Mouse (Mus musculus) heart, embryonic 15.5 days (tissue): ENCODE results near the gene Gipc1. TPM values are rescaled to one million over a fixed set of nuclear protein-coding genes. Genes with fewer than 3 reads are reported as not detected.

Source experiments
- ATAC-seq: fragments of 200-750 bp; cut with Nextera tagmentation; replicated peaks from 2 replicates; pipeline ENCODE4 v1.8.0; 2017; ENCODE audit warnings: low read depth, moderate TSS enrichment; ENCODE audit not compliant: insufficient number of reproducible peaks, insufficient read depth, low FRiP score
- H3K27ac ChIP-seq: fragments of 300-500 bp; sonication (generic); 2 replicates; pipeline ENCODE4 v1.5.1; 2015; ENCODE audit warnings: mild to moderate bottlenecking, inconsistent platforms
- H3K27me3 ChIP-seq: fragments of 300-500 bp; sonication (generic); 2 replicates; pipeline ENCODE4 v1.6.1; 2015; ENCODE audit warnings: inconsistent platforms
- H3K36me3 ChIP-seq: fragments of 300-500 bp; sonication (generic); 2 replicates; pipeline ENCODE4 v1.6.1; 2015; ENCODE audit warnings: mild to moderate bottlenecking, inconsistent platforms
- H3K4me1 ChIP-seq: fragments of 300-500 bp; sonication (generic); replicated peaks from 2 replicates; pipeline ENCODE4 v1.6.1; 2015; ENCODE audit warnings: inconsistent platforms
- H3K4me2 ChIP-seq: fragments of 300-500 bp; sonication (generic); 2 replicates; pipeline ENCODE4 v1.6.1; 2015; ENCODE audit warnings: inconsistent platforms, mild to moderate bottlenecking, moderate library complexity
- H3K4me3 ChIP-seq: fragments of 300-500 bp; sonication (generic); 2 replicates; pipeline ENCODE4 v1.5.1; 2015; ENCODE audit warnings: mild to moderate bottlenecking, inconsistent platforms
- H3K9ac ChIP-seq: fragments of 300-500 bp; sonication (generic); 2 replicates; pipeline ENCODE4 v1.6.1; 2015; ENCODE audit warnings: mild to moderate bottlenecking, inconsistent platforms
- H3K9me3 ChIP-seq: fragments of 300-500 bp; sonication (generic); replicated peaks from 2 replicates; pipeline ENCODE4 v1.6.1; 2016; ENCODE audit warnings: inconsistent platforms
- WGBS: fragments of 180-500 bp; shearing (Covaris S2); methylation state at CpG from one replicate; pipeline ENCODE4 v1.1.7; 2015; ENCODE audit warnings: mixed read lengths; 5-methylcytosine and 5-hydroxymethylcytosine counted together
- polyA plus RNA-seq: library from polyadenylated mRNA; unstranded; fragments of >200 nt; fragmentation: Nextera tagmentation; extraction: Ambion mirVana; gene quantifications from 2 replicates; pipeline ENCODE4 v1.2.1, GENCODE M21; 2015

The Gipc1 gene
- polyA plus RNA-seq, 1 experiment from 2014 or later, result 127 TPM

GRCm38 (mm10) chr8:83700423-83701085 is 48.1 kb downstream of the Gipc1 start:
- Histone ChIP-seq H3K9ac (no peak overlapping the region), H3K27ac (peak overlapping the region; percentile 25; the same call in 1 of the 2 replicates), H3K9me3 (no peaks in the 10 kb centered on the region), H3K4me1 (peaks cover 45% of the 10 kb centered on the region), H3K27me3 (no peaks in the 10 kb centered on the region), H3K4me3 (no peak overlapping the region), H3K4me2 (no peak overlapping the region), H3K36me3 (no peaks in the 10 kb centered on the region)
- 58% methylated on average over 9 of the region's 9 CpGs for WGBS
- no peak for ATAC-seq

DNA sequence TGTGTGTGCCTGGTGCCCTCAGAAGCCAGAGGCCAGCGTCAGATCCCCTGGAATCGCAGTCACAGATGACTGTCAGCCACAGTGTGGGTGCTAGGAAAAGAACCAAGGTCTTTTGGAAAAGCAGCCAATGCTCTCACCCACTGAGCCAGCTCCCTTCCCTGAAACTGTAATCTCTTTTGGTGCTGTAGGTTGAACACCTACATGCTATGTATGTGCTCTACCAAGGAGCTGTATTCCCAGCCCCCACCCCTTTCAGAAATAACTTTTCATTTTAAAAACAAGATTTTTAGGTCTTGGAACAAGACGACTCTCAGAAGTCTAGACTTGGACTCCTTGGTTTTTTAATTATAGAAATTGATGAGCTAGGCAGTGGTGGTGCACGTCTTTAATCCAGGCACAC is 50.9 kb downstream of the Gipc1 start:
- Histone ChIP-seq H3K36me3 (no peaks in the 10 kb centered on the region), H3K27ac (no peak overlapping the region), H3K9ac (no peak overlapping the region), H3K9me3 (no peaks in the 10 kb centered on the region), H3K4me2 (no peak overlapping the region), H3K27me3 (no peaks in the 10 kb centered on the region), H3K4me1 (peaks cover 20% of the 10 kb centered on the region), H3K4me3 (no peak overlapping the region)
- WGBS, result 80% methylated on average over 4 of the region's 4 CpGs
- ATAC-seq, result no peak

DNA sequence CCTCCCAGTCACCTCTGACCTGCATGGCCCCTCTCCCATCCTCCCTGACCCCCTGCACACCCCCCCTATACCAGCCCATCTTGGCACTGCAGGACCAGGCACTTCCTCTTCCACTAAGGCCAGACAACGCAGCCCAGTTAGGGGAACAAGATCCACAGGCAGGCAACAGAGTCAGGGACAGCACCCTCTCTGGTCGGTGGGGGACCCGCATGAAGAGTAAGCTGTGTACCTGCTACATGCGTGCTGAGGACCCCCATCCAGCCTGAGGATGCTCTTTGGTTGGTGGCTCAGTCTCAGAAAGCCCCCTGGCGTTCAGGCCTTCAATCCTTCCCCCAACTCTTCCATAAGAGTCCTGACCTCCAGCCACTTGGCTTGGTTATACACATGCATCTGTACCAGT is 53.9 kb downstream of the Gipc1 start:
- WGBS, result 64% methylated on average over 5 of the region's 5 CpGs
- no peak overlapping the region for H3K9ac ChIP-seq
- no peak overlapping the region for H3K4me3 ChIP-seq

DNA sequence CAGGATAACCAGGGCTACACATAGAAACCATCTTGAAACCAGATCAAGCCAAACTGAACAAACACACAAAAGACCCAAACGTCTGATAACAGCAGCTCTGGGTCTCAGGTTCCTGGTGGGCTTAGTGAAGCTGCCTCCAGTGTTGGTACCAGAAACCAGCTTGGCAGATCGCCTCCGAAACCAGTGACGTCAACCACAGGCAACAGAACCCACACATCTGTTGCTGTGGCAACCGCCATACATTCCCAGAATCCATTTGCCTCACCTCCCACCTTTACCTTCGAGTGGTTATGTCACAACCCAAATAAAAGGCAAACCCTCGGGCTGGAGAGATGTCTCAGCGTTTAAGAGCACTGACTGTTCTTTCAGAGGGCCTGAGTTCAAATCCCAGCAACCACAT is 55.1 kb downstream of the Gipc1 start:
- no peak overlapping the region for H3K27ac ChIP-seq
- 74% methylated on average over 8 of the region's 8 CpGs for whole genome bisulfite sequencing
- no peaks in the 10 kb centered on the region for H3K36me3 ChIP-seq
- H3K4me3 ChIP-seq, result no peak overlapping the region
- H3K27me3 ChIP-seq, result no peaks in the 10 kb centered on the region
- no peaks in the 10 kb centered on the region for H3K9me3 ChIP-seq
- H3K4me2 ChIP-seq, result no peak overlapping the region
- ATAC-seq, result no peak
- no peak overlapping the region for H3K9ac ChIP-seq
- no peaks in the 10 kb centered on the region for H3K4me1 ChIP-seq

More for the DNA sequence above, 53.9 kb downstream of the Gipc1 start:
- no peaks in the 10 kb centered on the region for H3K4me1 ChIP-seq
- H3K4me2 ChIP-seq, result no peak overlapping the region
- no peaks in the 10 kb centered on the region for H3K36me3 ChIP-seq
- H3K27me3 ChIP-seq, result no peaks in the 10 kb centered on the region
- no peak for ATAC-seq
- H3K9me3 ChIP-seq, result no peaks in the 10 kb centered on the region
- no peak overlapping the region for H3K27ac ChIP-seq

Other genes starting within 250 kb of the Gipc1 start
- 68.4 and 80.7 TPM in 2 replicates for gene Scoc, start 194.3 kb upstream of the Gipc1 start, polyA plus RNA-seq
- not detected in 2 replicates for gene Olfr370, start 116.9 kb upstream of the Gipc1 start, polyA plus RNA-seq
- gene Ndufb7, start 86.0 kb upstream of the Gipc1 start, polyA plus RNA-seq, result 537 and 672 TPM in 2 replicates
- 349 and 431 TPM in 2 replicates for gene Tecr, start 44.7 kb upstream of the Gipc1 start, polyA plus RNA-seq
- gene Dnajb1, start 44.5 kb upstream of the Gipc1 start, polyA plus RNA-seq, result 36.7 and 47.2 TPM in 2 replicates
- gene Ptger1, start 14.0 kb downstream of the Gipc1 start, polyA plus RNA-seq, result 0.45 and 0.84 TPM in 2 replicates
- gene Pkn1, start 46.5 kb downstream of the Gipc1 start, polyA plus RNA-seq, result 15.4 and 22.1 TPM in 2 replicates
- gene Ddx39, start 62.5 kb downstream of the Gipc1 start, polyA plus RNA-seq, result 107 and 135 TPM in 2 replicates
- gene Adgre5, start 88.6 kb downstream of the Gipc1 start, polyA plus RNA-seq, result 31.2 and 38.7 TPM in 2 replicates
- 7.1 and 10.7 TPM in 2 replicates for gene Adgrl1, start 247.4 kb downstream of the Gipc1 start, polyA plus RNA-seq